Mouse (Mus musculus) lung, embryonic 14.5 days (tissue): ENCODE data around the gene Setx. TPM values are rescaled to one million over a fixed set of nuclear protein-coding genes. Genes with fewer than 3 reads are reported as not detected.

Experiments
- ATAC-seq: fragments of 200-750 bp; cut with Nextera tagmentation; 2 replicates; pipeline ENCODE4 v1.8.0; 2017; ENCODE audit warnings: mild to moderate bottlenecking, moderate TSS enrichment, moderate library complexity; ENCODE audit not compliant: insufficient read depth
- DNase-seq: peaks from one replicate; pipeline ENCODE4 v3.0.0-alpha.2; 2015
- H3K27ac ChIP-seq: fragments of 300-500 bp; sonication (generic); 2 replicates; pipeline ENCODE4 v1.5.1; 2014; ENCODE audit warnings: low read depth, mild to moderate bottlenecking, moderate library complexity
- H3K27me3 ChIP-seq: fragments of 300-500 bp; sonication (generic); 2 replicates; pipeline ENCODE4 v1.6.1; 2014; ENCODE audit warnings: low read length, control low read depth; ENCODE audit not compliant: insufficient read depth
- H3K36me3 ChIP-seq: fragments of 300-500 bp; sonication (generic); 2 replicates; pipeline ENCODE4 v1.6.1; 2014; ENCODE audit warnings: control low read depth; ENCODE audit not compliant: insufficient read depth
- H3K4me1 ChIP-seq: fragments of 300-500 bp; sonication (generic); 2 replicates; pipeline ENCODE4 v1.6.1; 2014; ENCODE audit warnings: antibody characterized with exemption, control low read depth; ENCODE audit not compliant: insufficient read depth
- H3K4me2 ChIP-seq: fragments of 300-500 bp; sonication (generic); 2 replicates; pipeline ENCODE4 v1.6.1; 2014; ENCODE audit warnings: mild to moderate bottlenecking
- H3K4me3 ChIP-seq: fragments of 300-500 bp; sonication (generic); 2 replicates; pipeline ENCODE4 v1.5.1; 2014; ENCODE audit warnings: low read depth, low read length
- H3K9ac ChIP-seq: fragments of 300-500 bp; sonication (generic); 2 replicates; pipeline ENCODE4 v1.6.1; 2014
- H3K9me3 ChIP-seq: fragments of 300-500 bp; sonication (generic); 2 replicates; pipeline ENCODE4 v1.6.1; 2016; ENCODE audit warnings: low read depth, low read length, control low read depth
- CTCF ChIP-seq: IDR thresholded peaks from 2 replicates; pipeline ENCODE4 v1.5.1; 2016; ENCODE audit warnings: antibody characterized with exemption, low read depth
- WGBS: fragments of 180-500 bp; shearing (Covaris S2); extraction: QIAGEN DNeasy Blood & Tissue Kit; methylation state at CpG from one replicate; pipeline ENCODE4 v1.1.7; 2014; 5-methylcytosine and 5-hydroxymethylcytosine counted together
- polyA plus RNA-seq: library from polyadenylated mRNA; unstranded; fragments of >200 nt; fragmentation: Nextera tagmentation; extraction: Ambion mirVana; gene quantifications from 2 replicates; pipeline ENCODE4 v1.2.1, GENCODE M21; 2014

The Setx gene
- polyA plus RNA-seq, 1 experiment from 2014 or later = 12.7 TPM

DNA sequence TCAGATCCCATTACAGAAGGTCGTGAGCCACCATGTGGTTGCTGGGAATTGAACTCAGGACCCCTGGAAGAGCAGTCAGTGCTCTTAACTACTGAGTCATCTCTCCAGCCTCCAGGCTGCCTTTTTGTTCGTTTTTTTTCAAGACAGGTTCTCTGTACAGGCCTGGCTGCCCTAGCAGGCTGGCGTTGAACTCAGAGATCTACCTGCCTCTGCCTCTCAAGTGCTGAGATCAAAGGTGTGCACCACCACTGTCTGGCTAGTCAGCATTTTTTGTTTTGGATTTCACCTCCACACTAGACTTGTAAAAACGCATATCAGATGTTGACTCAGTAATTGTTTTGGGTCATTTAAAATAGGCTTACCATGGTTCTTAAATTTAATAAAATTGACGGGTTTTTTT lies 44.1 kb downstream of the Setx start:
- whole genome bisulfite sequencing = 87% methylated on average over 5 of the region's 5 CpGs
- H3K27ac ChIP-seq = no peak overlapping the region
- no peak for DNase-seq
- ATAC-seq = no peak
- peaks cover 82% of the 10 kb centered on the region for H3K36me3 ChIP-seq
- no peak overlapping the region for H3K4me3 ChIP-seq
- H3K9me3 ChIP-seq = no peaks in the 10 kb centered on the region
- H3K27me3 ChIP-seq = no peaks in the 10 kb centered on the region
- H3K9ac ChIP-seq = no peak overlapping the region
- H3K4me2 ChIP-seq = no peak overlapping the region
- TF ChIP-seq CTCF = no peak
- no peaks in the 10 kb centered on the region for H3K4me1 ChIP-seq

- no peak for ATAC-seq
- peaks cover 87% of the 10 kb centered on the region for H3K36me3 ChIP-seq
- 76% methylated on average over 3 of the region's 3 CpGs for WGBS
These were observed 50.9 kb downstream of the Setx start for GRCm38 (mm10) chr2:29174887-29175286.

DNA sequence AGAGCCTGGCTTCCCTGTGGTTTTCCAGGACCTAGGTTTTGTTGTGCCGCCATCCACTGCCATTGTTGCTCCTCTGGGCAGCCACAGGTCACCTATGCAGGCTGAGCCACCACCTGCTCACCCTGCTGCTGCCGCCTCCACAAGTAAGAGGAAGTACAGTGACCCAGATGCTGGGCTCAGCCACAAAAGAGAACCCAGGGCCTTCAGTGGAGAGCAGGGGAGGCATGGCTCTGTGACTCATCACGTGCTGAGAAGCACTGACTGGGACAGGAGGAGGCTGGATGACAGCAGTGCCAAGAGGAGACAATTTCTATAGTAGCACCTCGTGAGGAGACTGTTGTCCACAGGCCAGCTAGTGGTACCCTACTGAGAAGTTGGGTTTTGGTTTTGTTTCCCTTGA lies 55.8 kb downstream of the Setx start:
- no peak overlapping the region for H3K27ac ChIP-seq
- no peaks in the 10 kb centered on the region for H3K27me3 ChIP-seq
- peaks cover 66% of the 10 kb centered on the region for H3K36me3 ChIP-seq
- 81% methylated on average over 4 of the region's 4 CpGs for WGBS
- TF ChIP-seq CTCF = no peak
- H3K4me2 ChIP-seq = no peak overlapping the region
- DNase-seq = no peak
- no peaks in the 10 kb centered on the region for H3K4me1 ChIP-seq
- ATAC-seq = no peak
- no peaks in the 10 kb centered on the region for H3K9me3 ChIP-seq
- no peak overlapping the region for H3K9ac ChIP-seq
- H3K4me3 ChIP-seq = no peak overlapping the region

More at GRCm38 (mm10) chr2:29174887-29175286, 50.9 kb downstream of the Setx start:
- H3K9ac ChIP-seq = no peak overlapping the region
- H3K9me3 ChIP-seq = no peaks in the 10 kb centered on the region
- no peaks in the 10 kb centered on the region for H3K4me1 ChIP-seq
- H3K27me3 ChIP-seq = no peaks in the 10 kb centered on the region
- H3K27ac ChIP-seq = no peak overlapping the region
- no peak for TF ChIP-seq CTCF
- DNase-seq = peak; percentile 25
- no peak overlapping the region for H3K4me2 ChIP-seq
- H3K4me3 ChIP-seq = no peak overlapping the region

DNA sequence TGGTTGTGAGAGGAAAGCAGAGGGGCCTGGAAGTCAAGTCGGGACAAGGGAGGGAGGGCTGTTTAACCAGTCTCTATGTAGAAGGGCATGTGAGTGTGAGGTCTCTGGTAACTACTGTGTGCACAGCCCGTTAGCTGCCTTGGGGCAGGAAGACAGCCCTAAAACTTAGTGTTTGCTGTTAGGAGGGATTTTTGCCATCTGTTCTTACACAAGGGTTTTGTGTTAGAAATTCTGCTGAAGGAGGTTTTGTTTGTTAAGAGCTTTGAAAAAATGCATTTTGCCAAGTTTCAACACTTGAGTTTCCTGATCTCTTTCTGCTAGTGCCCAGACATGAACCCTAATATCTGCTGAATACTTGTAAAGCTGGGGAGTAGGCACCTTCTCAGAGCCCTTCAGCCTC lies 57.1 kb downstream of the Setx start:
- ATAC-seq = no peak
- H3K9ac ChIP-seq = no peak overlapping the region

GRCm38 (mm10) chr2:29183266-29183924 lies 59.4 kb downstream of the Setx start:
- TF ChIP-seq CTCF = no peak
- no peak overlapping the region for H3K4me2 ChIP-seq

More for the DNA sequence above, 57.1 kb downstream of the Setx start:
- no peak overlapping the region for H3K4me2 ChIP-seq
- H3K4me3 ChIP-seq = no peak overlapping the region
- H3K27ac ChIP-seq = no peak overlapping the region
- DNase-seq = no peak
- no peak for TF ChIP-seq CTCF
- H3K9me3 ChIP-seq = no peaks in the 10 kb centered on the region
- H3K27me3 ChIP-seq = no peaks in the 10 kb centered on the region
- no peaks in the 10 kb centered on the region for H3K4me1 ChIP-seq
- 59% methylated on average over 2 of the region's 2 CpGs for WGBS
- peaks cover 54% of the 10 kb centered on the region for H3K36me3 ChIP-seq

GRCm38 (mm10) chr2:29186209-29186608 lies 62.2 kb downstream of the Setx start:
- H3K4me2 ChIP-seq = no peak overlapping the region
- DNase-seq = no peak
- H3K9ac ChIP-seq = no peak overlapping the region
- H3K4me1 ChIP-seq = no peaks in the 10 kb centered on the region
- H3K27me3 ChIP-seq = no peaks in the 10 kb centered on the region
- H3K9me3 ChIP-seq = no peaks in the 10 kb centered on the region
- ATAC-seq = no peak
- H3K4me3 ChIP-seq = no peak overlapping the region
- no peak for TF ChIP-seq CTCF
- no peak overlapping the region for H3K27ac ChIP-seq
- H3K36me3 ChIP-seq = peaks cover 7% of the 10 kb centered on the region
- WGBS = 61% methylated on average over 6 of the region's 6 CpGs

More at GRCm38 (mm10) chr2:29183266-29183924, 59.4 kb downstream of the Setx start:
- Histone ChIP-seq H3K4me3 (no peak overlapping the region), H3K36me3 (peaks cover 34% of the 10 kb centered on the region), H3K9me3 (no peaks in the 10 kb centered on the region), H3K9ac (no peak overlapping the region), H3K27ac (no peak overlapping the region), H3K4me1 (no peaks in the 10 kb centered on the region), H3K27me3 (no peaks in the 10 kb centered on the region)
- DNase-seq (no peak), ATAC-seq (no peak)
- 48% methylated on average over 6 of the region's 6 CpGs for WGBS

DNA sequence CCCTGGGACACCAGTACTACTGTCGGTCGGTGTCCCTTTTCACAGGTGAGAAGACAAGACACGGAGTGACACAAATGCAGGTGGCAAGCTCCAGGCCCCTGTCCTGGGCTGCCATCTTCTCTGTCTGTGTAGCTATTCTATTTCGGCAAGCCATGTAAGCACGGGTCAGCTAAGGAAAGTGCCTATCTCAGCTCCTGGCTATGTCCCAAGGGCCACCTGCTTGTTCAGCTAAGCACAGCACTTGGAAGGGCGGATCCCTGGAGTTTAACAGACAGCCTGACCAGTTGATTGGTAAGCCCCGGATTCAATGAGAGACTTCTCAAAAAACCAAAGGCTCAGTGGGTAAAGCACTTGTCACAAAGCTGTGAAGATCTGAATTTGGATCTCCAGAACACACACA lies 66.4 kb downstream of the Setx start:
- Histone ChIP-seq H3K4me2 (no peak overlapping the region), H3K4me1 (0 out of 2 replicates have a peak, but pooled peaks cover 3% of the 10 kb centered on the region), H3K27ac (no peak overlapping the region), H3K9me3 (no peaks in the 10 kb centered on the region), H3K36me3 (no peaks in the 10 kb centered on the region), H3K27me3 (peaks cover 8% of the 10 kb centered on the region), H3K9ac (no peak overlapping the region), H3K4me3 (no peak overlapping the region)
- DNase-seq = no peak
- ATAC-seq = no peak
- 85% methylated on average over 7 of the region's 7 CpGs for WGBS
- TF ChIP-seq CTCF = no peak
